Mouse (Mus musculus): ENCODE measurements around the gene Arid3c. TPM values are rescaled to one million over a fixed set of nuclear protein-coding genes. Genes with fewer than 3 reads are reported as not detected.

Arid3c gene
- not detected for total RNA-seq (2023)

DNA sequence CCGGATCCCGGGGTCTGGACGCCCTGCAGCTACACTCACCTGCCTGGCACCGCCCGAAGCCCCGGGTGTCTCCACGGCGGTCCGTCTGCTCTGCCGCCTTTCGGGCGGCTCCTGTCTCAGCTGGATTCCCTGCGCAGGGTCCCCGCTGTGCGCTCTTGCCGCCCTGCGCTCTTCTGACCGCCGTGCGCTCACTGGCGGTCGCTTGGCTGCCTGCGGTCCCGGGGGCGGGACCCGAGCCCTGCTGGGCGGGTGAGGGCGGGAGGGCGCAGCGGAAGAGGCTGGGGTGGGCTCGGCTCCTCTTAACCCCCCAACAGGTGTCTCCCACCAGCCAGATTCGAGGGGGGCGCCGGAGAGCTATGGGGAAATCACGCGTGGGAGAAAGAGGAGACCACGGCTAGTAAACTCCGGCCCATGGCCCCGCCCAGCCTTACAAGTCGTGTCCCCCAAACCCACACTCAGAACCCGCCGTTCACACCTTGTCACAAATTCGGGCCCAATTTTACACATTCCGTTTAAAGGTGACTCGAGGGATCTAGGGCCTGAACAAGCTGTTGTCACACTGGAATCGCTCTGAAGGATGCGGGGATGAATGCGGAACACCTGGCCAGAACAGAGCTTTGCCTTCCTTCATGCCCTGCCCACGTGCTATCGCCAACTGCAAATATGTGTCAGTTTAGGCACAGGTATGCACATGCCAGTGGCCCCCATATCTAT, at the start of gene Arid3c:
TSS of gene Arid3c (minus strand) at position 91 of the 714 bp plus-strand sequence.

DNA sequence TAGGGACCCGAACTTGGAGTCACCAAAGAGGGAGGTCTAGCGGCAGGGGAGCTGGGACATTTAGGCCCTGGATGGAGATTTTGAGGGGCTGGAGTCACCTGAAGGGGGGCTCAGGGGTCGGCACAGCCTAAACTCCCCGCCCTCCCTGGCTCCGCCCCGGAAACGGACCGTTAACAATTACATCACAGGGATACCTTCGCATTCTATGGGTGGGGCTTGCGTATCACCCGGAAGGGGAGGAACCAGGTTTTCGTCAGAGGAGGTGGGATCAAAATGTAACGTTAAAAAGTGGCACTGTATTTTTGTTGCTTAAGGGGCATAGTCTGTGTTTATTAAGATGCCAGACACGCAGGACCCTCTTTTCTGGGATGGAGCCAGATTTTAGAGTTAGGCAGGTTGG, 43.1 kb upstream of the Arid3c start, which contains the start of gene Ccl27a:
TSS of gene Ccl27a (minus strand) at position 246 of the 400 bp plus-strand sequence.

DNA sequence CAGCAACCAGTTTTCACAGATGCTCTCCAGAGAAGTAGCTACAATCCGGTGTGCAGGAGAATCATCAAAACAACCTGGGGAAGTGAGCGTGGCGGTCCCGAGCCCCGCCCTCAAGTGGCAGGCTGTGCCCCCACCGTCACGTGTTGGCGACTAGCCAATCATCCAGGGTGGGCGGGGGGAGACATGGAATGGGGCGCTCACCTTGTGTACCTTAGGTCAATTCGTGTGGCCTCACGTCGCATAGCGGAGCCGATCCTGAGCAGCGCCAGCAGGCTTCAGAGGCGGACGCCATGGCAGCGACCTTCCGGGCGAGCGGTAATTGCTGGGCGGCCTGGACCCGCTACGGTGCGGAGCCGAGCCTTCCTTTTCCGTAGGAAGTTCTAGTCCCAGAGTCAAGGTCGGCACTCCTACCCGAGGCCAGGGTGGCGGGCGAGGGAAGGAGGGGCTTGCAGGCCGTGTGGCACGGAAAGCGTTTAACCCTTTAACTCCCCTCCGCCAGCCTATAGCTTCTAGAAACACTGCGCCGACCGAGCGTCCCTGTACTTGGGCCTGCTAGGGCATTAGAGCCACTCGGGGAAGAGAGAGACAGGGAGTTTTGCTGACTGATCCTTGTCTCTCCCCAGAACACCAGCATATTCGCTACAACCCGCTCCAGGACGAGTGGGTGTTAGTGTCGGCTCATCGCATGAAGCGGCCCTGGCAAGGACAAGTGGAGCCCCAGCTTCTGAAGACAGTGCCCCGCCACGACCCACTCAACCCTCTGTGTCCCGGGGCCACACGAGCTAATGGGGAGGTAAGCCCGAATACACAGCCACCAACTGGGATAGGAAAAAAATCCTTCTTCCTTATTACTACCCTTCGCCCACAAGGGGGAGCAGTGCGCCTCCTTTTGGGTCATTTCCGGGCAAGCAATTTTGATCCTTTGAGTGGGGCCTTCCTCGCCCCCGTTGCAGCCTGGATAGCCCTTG, 24.7 kb upstream of the Arid3c start, which contains the start of gene Sigmar1:
TSS of gene Sigmar1 (minus strand) at position 820 of the 968 bp plus-strand sequence.

DNA sequence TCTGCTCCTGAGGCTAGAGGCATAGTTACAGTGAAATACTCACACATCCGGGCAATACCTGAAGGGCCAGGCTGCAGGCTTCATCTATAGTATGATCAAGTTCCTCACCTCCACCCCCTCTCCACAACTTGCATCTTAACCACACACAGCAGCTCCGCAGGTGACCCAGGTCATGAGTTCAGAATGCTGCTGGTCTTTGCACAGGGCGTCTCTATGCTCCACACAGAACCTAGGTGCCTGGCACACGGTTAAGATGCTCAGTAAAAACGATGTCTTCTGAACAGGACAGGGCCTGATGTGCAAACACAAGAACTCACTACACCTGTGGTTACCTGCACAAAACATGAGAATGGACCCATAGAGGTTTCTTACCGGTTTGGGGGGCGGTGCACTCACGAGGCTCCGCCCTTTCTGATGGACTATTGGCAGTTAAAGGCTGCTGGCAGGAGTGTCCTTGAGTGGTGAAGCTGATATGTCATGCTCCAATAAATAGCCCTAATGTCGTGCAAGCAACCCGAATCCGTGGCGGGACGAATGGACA, 23.9 kb upstream of the Arid3c start, which contains the start of gene Galt:
TSS of gene Galt (plus strand) at position 432 of the 541 bp plus-strand sequence.

DNA sequence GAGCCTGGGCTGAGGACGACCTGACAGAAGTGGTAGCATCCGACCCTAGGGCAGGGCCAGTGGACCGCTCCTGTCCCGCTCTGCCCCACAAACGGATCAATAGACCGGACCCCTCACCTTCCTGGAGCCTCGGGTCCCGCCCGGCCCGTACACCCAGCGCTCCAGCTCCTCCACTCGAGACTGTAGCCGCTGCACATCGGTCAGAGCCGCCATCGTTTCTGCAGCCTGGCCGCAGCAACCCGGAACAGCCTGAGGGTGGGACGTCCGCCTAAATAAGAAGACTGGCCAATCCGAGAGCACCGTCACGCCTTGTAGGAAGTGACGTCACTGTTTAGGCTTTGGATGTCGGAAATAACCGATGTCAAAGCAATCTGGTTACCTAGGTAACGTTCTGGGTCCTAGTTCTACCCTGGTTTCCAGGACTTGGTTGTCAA, 8.0 kb downstream of the Arid3c start, which contains the start of gene Dctn3:
TSS of gene Dctn3 (minus strand) at position 253 of the 434 bp plus-strand sequence.

DNA sequence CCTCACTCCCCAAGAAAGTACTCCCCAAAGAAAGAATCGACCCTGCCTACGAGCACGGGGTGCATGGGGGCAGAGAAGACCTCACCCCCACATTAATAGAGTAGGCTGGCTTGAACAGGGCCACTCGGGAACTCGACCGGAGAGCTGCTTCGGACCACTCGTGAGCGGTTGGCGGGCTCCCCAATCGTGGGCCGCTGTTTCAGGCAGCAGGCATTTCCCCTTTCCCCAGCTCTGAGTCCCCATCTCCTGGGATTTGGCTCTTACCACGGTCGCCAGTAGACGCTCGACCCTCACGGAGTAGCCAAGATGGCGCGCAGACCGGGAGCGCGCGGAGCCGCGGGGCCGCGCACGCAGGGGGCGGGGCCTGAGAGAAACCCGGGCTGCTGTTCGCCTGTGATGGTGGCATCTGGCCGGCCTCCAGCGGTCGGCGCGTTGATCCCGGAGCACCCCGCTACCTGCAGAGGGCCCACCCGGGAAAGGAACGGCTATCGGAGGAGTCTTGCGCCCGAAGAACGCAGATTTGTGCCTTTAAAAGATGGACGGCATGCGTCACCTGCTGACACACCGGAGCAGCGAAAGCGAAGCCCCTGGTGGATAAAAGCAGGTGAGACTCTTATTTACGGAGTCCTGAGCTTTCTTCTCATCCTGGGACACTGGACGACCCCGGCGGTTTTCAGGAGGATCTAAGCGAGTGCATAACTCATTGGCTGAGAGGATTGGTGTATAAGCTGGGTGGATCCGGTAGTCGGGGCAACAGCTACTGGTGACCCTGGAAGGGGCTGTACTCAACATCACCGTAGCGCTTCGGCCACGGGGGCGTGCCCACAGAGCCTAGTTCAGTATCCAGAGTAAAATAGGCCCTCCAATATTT, 17.5 kb downstream of the Arid3c start, which contains the start of gene Rpp25l:
TSS of gene Rpp25l (minus strand) at position 338 of the 871 bp plus-strand sequence.

DNA sequence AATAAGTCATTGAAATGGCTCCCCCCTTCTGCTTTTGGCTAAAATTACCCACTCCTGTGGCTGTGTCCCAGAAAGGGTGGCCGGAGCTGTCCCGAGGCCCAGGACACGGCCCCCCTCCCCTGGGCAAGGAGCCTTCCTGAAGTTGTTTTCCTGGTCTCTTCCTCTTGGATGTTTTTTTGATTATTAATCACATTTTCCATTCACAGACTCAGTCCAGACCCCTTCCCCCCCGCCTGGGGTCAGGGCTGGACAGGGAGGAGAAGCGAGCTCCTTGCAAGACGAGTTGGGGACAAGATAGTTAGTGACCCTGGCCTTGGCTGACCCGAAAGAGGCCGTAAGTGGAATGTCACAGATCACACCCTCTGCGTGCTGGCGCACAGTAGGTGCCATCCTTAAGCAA, 31.2 kb downstream of the Arid3c start, which contains the start of gene Il11ra1:
TSS of gene Il11ra1 (plus strand) at position 207 of the 400 bp plus-strand sequence.

DNA sequence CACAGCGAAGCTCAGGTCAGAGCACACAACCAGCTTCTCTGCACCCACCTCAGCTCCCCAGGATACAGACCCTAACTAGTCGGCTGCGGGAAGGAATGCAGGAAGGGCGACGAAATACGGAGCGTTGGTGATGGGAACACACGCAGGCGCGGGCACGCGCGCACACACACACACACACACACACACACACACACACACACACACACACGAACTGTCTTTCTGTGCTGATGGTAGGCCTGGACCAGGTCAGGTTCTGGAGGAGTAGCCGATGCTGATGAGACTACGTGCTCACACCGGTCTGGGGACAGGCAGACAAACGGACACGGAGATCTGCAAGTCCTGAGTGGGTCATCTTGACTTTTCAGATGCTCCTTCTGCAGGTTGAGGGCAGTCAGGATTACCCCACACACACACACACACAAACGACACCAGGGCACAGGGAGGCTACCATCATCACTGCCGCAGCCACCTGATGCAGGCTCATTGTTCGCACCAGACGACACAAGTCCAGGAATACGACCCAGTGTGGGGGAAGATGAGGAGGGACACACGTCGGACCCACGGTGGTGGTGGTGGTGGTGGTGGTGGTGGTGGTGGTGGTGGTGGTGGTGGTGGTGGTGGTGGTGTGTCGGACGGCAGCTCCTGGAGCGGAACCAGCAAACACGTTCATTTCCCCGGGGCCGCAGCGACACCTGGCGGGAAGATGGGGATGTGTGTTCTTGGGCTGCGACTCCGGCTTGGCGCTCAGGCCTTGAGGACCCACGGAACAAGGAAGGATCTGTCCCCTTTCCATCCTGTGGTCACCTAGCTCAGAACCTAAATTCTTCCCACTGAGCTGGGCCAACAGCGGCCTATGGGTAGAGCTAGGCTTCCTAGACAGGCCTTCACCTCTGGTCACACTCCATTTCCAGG, 33.8 kb downstream of the Arid3c start, which contains the start of gene Cntfr:
TSS of gene Cntfr (minus strand) at position 160 of the 912 bp plus-strand sequence.

Other genes with a start within 250 kb of the Arid3c start
- gene AI464131, start 228.1 kb downstream of the Arid3c start, total RNA-seq (2023), result not detected
- 0.49 TPM for gene 1110017D15Rik, start 213.8 kb downstream of the Arid3c start, total RNA-seq (2023)
- gene Fam219a, start 161.6 kb downstream of the Arid3c start, total RNA-seq (2023), result 12.2 TPM
- not detected for gene Dnaic1, start 161.4 kb downstream of the Arid3c start, total RNA-seq (2023)
- gene Enho, start 90.8 kb downstream of the Arid3c start, total RNA-seq (2023), result not detected
- gene Cntfr, start 34.1 kb downstream of the Arid3c start, total RNA-seq (2023), result not detected
- 20.6 TPM for gene Il11ra1, start 31.2 kb downstream of the Arid3c start, total RNA-seq (2023)
- 34.5 TPM for gene Rpp25l, start 17.6 kb downstream of the Arid3c start, total RNA-seq (2023)
- 57.7 TPM for gene Dctn3, start 8.0 kb downstream of the Arid3c start, total RNA-seq (2023)
- 59.8 TPM for gene Galt, start 24.1 kb upstream of the Arid3c start, total RNA-seq (2023)
- gene Sigmar1, start 25.0 kb upstream of the Arid3c start, total RNA-seq (2023), result 23.5 TPM
- 9.4 TPM for gene Ccl27a, start 43.1 kb upstream of the Arid3c start, total RNA-seq (2023)
- gene Gm21541, start 172.5 kb upstream of the Arid3c start, total RNA-seq (2023), result not detected
- 2.1 TPM for gene Gm20878, start 210.4 kb upstream of the Arid3c start, total RNA-seq (2023)
- gene Fam205a4, start 234.9 kb upstream of the Arid3c start, total RNA-seq (2023), result not detected

Data from CD8-positive naive resting alpha-beta T cell, adult 57 days (primary cell).